Mouse (Mus musculus) adrenal gland, postnatal 10 days (tissue): ENCODE data around the gene Slc1a1. TPM values are rescaled to one million over a fixed set of nuclear protein-coding genes. Genes with fewer than 3 reads are reported as not detected.

ENCODE experiments used
- DNase-seq: peaks from one replicate; pipeline ENCODE4 v3.0.0; 2021; ENCODE audit warnings: mixed read lengths
- total RNA-seq, 2 experiments: library from RNA; stranded (reverse); gene quantifications; 2 replicates each; pipeline ENCODE4 v1.2.3; 2021

Gene Slc1a1
- total RNA-seq, 2 experiments from 2014 or later = 0.51 to 0.94 TPM

GRCm38 (mm10) chr19:28852001-28852400 lies 17.2 kb downstream of the Slc1a1 start:
- no peak for DNase-seq

GRCm38 (mm10) chr19:28854831-28855230 lies 20.0 kb downstream of the Slc1a1 start:
- no peak for DNase-seq

- DNase-seq = no peak
These were observed 25.4 kb downstream of the Slc1a1 start for GRCm38 (mm10) chr19:28860246-28860645.

GRCm38 (mm10) chr19:28863626-28864025 lies 28.8 kb downstream of the Slc1a1 start:
- no peak for DNase-seq

GRCm38 (mm10) chr19:28864981-28865380 lies 30.1 kb downstream of the Slc1a1 start:
- no peak for DNase-seq

GRCm38 (mm10) chr19:28865501-28865900 lies 30.7 kb downstream of the Slc1a1 start:
- no peak for DNase-seq

GRCm38 (mm10) chr19:28869251-28869855 lies 34.5 kb downstream of the Slc1a1 start:
- no peak for DNase-seq

- DNase-seq = no peak
These were observed 35.5 kb downstream of the Slc1a1 start for GRCm38 (mm10) chr19:28870351-28870750.

- no peak for DNase-seq
These were observed 44.6 kb downstream of the Slc1a1 start for GRCm38 (mm10) chr19:28879476-28879875.

- peak; percentile 65 for DNase-seq
These were observed 48.3 kb downstream of the Slc1a1 start for GRCm38 (mm10) chr19:28883126-28883525.

GRCm38 (mm10) chr19:28888496-28888895 lies 53.6 kb downstream of the Slc1a1 start:
- DNase-seq = no peak

- DNase-seq = no peak
These were observed 54.4 kb downstream of the Slc1a1 start for GRCm38 (mm10) chr19:28889251-28889650.

- no peak for DNase-seq
These were observed 56.4 kb downstream of the Slc1a1 start for GRCm38 (mm10) chr19:28891238-28891637.

GRCm38 (mm10) chr19:28891864-28892263 lies 57.0 kb downstream of the Slc1a1 start:
- DNase-seq = no peak

GRCm38 (mm10) chr19:28896639-28897038 lies 61.8 kb downstream of the Slc1a1 start:
- no peak for DNase-seq

- no peak for DNase-seq
These were observed 62.6 kb downstream of the Slc1a1 start for GRCm38 (mm10) chr19:28897497-28897896.

- no peak for DNase-seq
These were observed 65.9 kb downstream of the Slc1a1 start for GRCm38 (mm10) chr19:28900771-28901170.

GRCm38 (mm10) chr19:28902111-28902510 lies 67.3 kb downstream of the Slc1a1 start:
- no peak for DNase-seq

GRCm38 (mm10) chr19:28902806-28903205 lies 68.0 kb downstream of the Slc1a1 start:
- DNase-seq = no peak

GRCm38 (mm10) chr19:28903536-28904119 lies 68.8 kb downstream of the Slc1a1 start:
- no peak for DNase-seq

GRCm38 (mm10) chr19:28908186-28908585 lies 73.3 kb downstream of the Slc1a1 start:
- DNase-seq = no peak

GRCm38 (mm10) chr19:28908693-28909092 lies 73.8 kb downstream of the Slc1a1 start:
- no peak for DNase-seq

GRCm38 (mm10) chr19:28914598-28914997 lies 79.7 kb downstream of the Slc1a1 start:
- no peak for DNase-seq

- no peak for DNase-seq
These were observed 80.9 kb downstream of the Slc1a1 start for GRCm38 (mm10) chr19:28915602-28916250.
